Mouse (Mus musculus) cortical plate, adult 2 months (tissue): ENCODE results near the gene Evc2.

ENCODE experiments used
- CTCF ChIP-seq: fragments of 200-500 bp; IDR thresholded peaks from 2 replicates; pipeline ENCODE4 v1.5.1; 2011; ENCODE audit warnings: mild to moderate bottlenecking, control low read depth, low read length; ENCODE audit not compliant: insufficient read depth; ENCODE audit errors: extremely low read depth
- POLR2A ChIP-seq: fragments of 200-500 bp; IDR thresholded peaks from 2 replicates; pipeline ENCODE4 v1.6.1; 2011; ENCODE audit warnings: mild to moderate bottlenecking, low read length, control low read depth; ENCODE audit not compliant: insufficient read depth; ENCODE audit errors: extremely low read depth

DNA sequence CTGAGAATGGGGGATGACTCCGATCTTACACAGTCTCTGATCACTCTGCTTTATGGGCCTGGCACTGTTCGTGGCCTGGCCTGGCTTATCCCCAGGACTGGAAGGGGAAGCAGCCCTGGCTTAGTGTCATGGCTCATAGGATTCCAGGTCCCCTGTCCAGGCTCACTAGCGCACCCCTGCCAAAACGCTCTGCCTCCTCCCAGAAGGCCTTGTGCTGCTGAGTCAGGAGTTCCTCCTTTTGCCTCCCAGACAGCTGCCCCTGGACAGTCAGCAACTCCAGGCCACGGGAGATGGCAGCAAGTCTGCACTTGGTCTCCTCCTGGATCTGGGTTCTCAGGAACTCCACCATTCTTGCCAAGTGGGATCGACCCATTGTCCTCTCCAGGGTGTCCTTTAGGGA lies 19.6 kb upstream of the Evc2 start:
- TF ChIP-seq POLR2A (no peak), CTCF (no peak)
